Mouse (Mus musculus): ENCODE results near the gene Map3k1. TPM values are rescaled to one million over a fixed set of nuclear protein-coding genes. Genes with fewer than 3 reads are reported as not detected.

Gene Map3k1
- total RNA-seq (2014; rRNA removed; ENCODE audit: low replicate concordance) (9.7 and 18.4 TPM in 2 replicates), polyA plus RNA-seq (2015; fragmentation: Nextera tagmentation; extraction: Ambion mirVana) (8.8 and 9.7 TPM in 2 replicates)

DNA sequence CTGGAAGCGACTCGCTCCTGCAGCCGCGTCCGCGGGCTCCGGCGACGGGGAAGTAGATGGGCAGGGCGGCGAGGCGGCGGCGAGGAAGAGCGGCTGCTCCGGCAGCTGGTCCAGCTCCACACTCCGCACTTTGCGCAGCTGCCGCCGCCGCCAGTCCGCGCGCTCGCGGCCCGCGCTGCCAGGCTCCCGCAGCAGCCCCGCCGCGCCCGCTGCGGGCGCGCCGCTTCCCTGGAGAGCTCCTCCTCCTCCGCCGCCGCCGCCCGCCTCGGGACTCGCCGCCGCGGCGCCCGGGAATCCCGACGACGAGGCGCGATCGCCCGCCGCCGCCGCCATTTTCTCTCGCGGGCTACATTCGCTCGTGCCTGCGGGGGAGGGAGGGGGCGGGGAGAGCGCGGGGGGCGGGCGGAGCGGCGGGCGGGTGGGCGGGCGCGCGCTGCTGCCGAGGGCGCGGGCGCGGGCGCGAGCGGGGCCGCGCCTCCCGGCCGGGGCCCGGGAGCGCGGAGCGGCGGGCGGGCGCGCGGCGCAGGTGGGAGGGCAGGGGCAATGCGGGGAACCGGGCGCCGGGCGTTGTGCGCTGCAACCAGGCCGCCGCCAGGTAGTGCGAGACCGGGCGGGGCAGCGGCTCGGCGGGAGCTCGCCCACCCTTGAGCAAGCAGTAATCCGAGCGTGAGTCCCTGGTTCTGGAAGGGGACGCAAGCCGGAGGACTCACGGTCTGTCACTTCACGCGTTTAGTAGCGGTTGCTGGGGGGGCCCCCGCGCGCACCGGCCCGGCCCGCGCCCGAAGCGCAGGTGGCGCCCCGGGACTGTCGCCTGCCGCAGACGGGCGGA, at the start of gene Map3k1:
Gene Map3k1, minus strand, starts transcription at position 357 of the 829 bp plus-strand sequence.
- Histone ChIP-seq H3K9me3 (replicated peaks; ENCODE audit: control insufficient read depth, low read length) (no peaks in the 10 kb centered on the region), H3K4me1 (ENCODE audit: control insufficient read depth, insufficient read depth) (peaks cover 19% of the 10 kb centered on the region), H3K9ac (replicated peaks; ENCODE audit: low read depth, low read length) (peak within 1 kb of the TSS; percentile 99), H3K4me3 (ENCODE audit: low read depth, low read length) (peak within 1 kb of the TSS; percentile 96), H3K4me2 (ENCODE audit: low read depth, low read length) (peak within 1 kb of the TSS; percentile 93), H3K27me3 (ENCODE audit: control insufficient read depth, insufficient read depth, low read length) (no peaks in the 10 kb centered on the region), H3K36me3 (replicated peaks; ENCODE audit: control insufficient read depth, insufficient read depth, low read length) (no peaks in the 10 kb centered on the region), H3K27ac (ENCODE audit: low read depth) (peak within 1 kb of the TSS; percentile 99)
- WGBS = under 1% methylated on average over 60 of the region's 136 CpGs
- TF ChIP-seq CTCF (IDR thresholded peaks at IDR 0.05; ENCODE audit: low read depth) = no peak
- TF ChIP-seq EP300 (IDR thresholded peaks at IDR 0.05; ENCODE audit: low read depth) = no peak
- DNase-seq (ENCODE audit: low spot score) (peak; percentile 51), ATAC-seq (ENCODE audit: insufficient read depth, low read depth) (peak; percentile 74)

DNA sequence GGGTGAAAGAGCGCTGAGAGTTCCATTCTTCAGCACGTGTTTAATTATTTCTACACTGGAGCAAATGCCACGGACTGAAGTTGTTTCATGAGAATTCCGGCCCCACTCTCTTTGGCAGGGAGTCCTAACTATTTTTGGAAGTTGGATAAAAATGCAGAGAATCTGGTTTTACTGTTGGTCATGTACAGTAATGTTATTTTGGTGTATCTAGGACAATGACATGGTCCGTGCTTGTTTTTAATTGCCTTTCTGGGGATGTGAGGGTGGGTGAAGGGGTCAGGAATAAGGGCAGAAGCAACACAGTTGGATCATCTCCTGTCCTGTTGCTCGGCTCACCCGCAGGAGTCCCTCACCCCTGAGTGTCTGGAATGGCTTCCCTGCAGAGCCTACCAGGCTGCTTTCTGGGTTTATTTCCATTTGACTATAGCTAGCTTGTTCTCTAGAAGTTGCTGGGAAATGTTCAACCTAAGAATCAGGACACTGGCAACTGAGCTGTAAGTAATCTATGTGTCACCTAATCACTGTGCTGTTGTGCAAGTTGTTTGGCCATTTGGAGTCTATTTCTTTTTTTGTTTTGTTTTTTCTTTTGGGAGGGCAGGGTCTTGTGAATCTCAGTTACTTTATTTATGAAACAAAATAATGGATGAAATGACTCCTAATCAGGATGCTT, 48.1 kb upstream of the Map3k1 start:
- Histone ChIP-seq H3K9me3 (replicated peaks; ENCODE audit: control insufficient read depth, low read length) (peaks cover 3% of the 10 kb centered on the region; the same call in 1 of the 2 replicates), H3K4me2 (ENCODE audit: low read depth, low read length) (no peak overlapping the region), H3K4me3 (ENCODE audit: low read depth, low read length) (no peak overlapping the region), H3K4me1 (ENCODE audit: control insufficient read depth, insufficient read depth) (no peaks in the 10 kb centered on the region), H3K27me3 (ENCODE audit: control insufficient read depth, insufficient read depth, low read length) (no peaks in the 10 kb centered on the region), H3K27ac (ENCODE audit: low read depth) (0 out of 2 replicates have a peak overlapping the region, but pooled peaks have one; percentile 39), H3K36me3 (replicated peaks; ENCODE audit: control insufficient read depth, insufficient read depth, low read length) (no peaks in the 10 kb centered on the region), H3K9ac (replicated peaks; ENCODE audit: low read depth, low read length) (no peak overlapping the region)
- TF ChIP-seq EP300 (IDR thresholded peaks at IDR 0.05; ENCODE audit: low read depth) = no peak
- TF ChIP-seq CTCF (IDR thresholded peaks at IDR 0.05; ENCODE audit: low read depth) = no peak
- no peak for DNase-seq (ENCODE audit: low spot score)
- WGBS = 61% methylated on average over 7 of the region's 7 CpGs
- no peak for ATAC-seq (ENCODE audit: insufficient read depth, low read depth)

- no peak for ATAC-seq (ENCODE audit: insufficient read depth, low read depth)
- Histone ChIP-seq H3K4me3 (ENCODE audit: low read depth, low read length) (no peak overlapping the region), H3K27ac (ENCODE audit: low read depth) (no peak overlapping the region), H3K36me3 (replicated peaks; ENCODE audit: control insufficient read depth, insufficient read depth, low read length) (no peaks in the 10 kb centered on the region), H3K9ac (replicated peaks; ENCODE audit: low read depth, low read length) (no peak overlapping the region), H3K4me2 (ENCODE audit: low read depth, low read length) (no peak overlapping the region), H3K4me1 (ENCODE audit: control insufficient read depth, insufficient read depth) (no peaks in the 10 kb centered on the region), H3K27me3 (ENCODE audit: control insufficient read depth, insufficient read depth, low read length) (no peaks in the 10 kb centered on the region), H3K9me3 (replicated peaks; ENCODE audit: control insufficient read depth, low read length) (peaks cover 3% of the 10 kb centered on the region; the same call in 1 of the 2 replicates)
- 88% methylated on average over 7 of the region's 7 CpGs for WGBS
- DNase-seq (ENCODE audit: low spot score) = no peak
- no peak for TF ChIP-seq EP300 (IDR thresholded peaks at IDR 0.05; ENCODE audit: low read depth)
Measured at GRCm38 (mm10) chr13:111856232-111856631, 47.4 kb upstream of the Map3k1 start.

DNA sequence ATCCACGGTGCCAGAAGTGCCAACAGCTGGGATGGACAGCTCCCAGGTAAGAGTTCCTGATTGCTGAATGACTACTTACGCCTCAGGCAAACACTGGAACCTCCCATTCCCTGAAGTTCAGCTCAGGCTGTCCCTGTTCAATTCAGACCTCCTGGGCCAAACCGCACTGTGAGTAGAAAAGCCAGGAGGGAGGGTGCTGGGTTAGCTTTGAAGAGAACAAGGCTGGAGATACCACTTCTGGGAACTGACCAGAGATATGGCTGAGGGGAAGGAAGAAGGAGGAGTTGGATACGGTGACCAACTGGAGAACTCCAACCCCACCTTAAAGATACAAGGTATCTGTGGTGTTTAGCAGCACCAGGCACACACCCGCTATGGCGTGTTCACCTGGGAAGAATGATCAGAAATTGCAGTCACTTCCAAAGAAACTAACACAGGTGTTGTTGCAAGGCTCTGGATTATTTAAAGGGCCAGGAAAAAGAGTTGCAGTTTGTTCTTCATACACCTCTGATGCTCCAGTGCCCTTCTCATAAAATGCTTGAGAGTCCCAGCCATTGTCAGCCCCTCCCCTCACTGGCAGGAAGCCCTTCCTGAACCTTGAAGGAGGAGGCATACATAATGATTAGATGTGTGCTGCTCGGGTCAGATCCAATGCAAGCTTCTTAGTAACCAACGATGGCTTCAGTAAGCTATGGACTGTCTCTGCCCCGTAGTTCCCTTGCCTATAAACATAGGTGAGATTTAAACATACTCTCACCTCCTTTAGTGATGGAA, 43.8 kb upstream of the Map3k1 start:
- Histone ChIP-seq H3K4me1 (ENCODE audit: control insufficient read depth, insufficient read depth) (no peaks in the 10 kb centered on the region), H3K36me3 (replicated peaks; ENCODE audit: control insufficient read depth, insufficient read depth, low read length) (no peaks in the 10 kb centered on the region), H3K27me3 (ENCODE audit: control insufficient read depth, insufficient read depth, low read length) (no peaks in the 10 kb centered on the region), H3K4me2 (ENCODE audit: low read depth, low read length) (no peak overlapping the region), H3K4me3 (ENCODE audit: low read depth, low read length) (no peak overlapping the region), H3K27ac (ENCODE audit: low read depth) (no peak overlapping the region), H3K9me3 (replicated peaks; ENCODE audit: control insufficient read depth, low read length) (no peaks in the 10 kb centered on the region), H3K9ac (replicated peaks; ENCODE audit: low read depth, low read length) (no peak overlapping the region)
- TF ChIP-seq CTCF (IDR thresholded peaks at IDR 0.05; ENCODE audit: low read depth) (no peak), EP300 (IDR thresholded peaks at IDR 0.05; ENCODE audit: low read depth) (no peak)
- WGBS = 75% methylated on average over 9 of the region's 9 CpGs
- DNase-seq (ENCODE audit: low spot score) (no peak), ATAC-seq (ENCODE audit: insufficient read depth, low read depth) (no peak)

All from heart, postnatal 0 days (tissue).